Mouse (Mus musculus) midbrain, embryonic 15.5 days (tissue): ENCODE measurements around the gene Sema6d. TPM values are rescaled to one million over a fixed set of nuclear protein-coding genes. Genes with fewer than 3 reads are reported as not detected.

Source experiments
- ATAC-seq: fragments of 200-750 bp; cut with Nextera tagmentation; replicated peaks from 2 replicates; pipeline ENCODE4 v1.8.0; 2017; ENCODE audit warnings: moderate TSS enrichment
- H3K27ac ChIP-seq: fragments of 300-500 bp; sonication (generic); 2 replicates; pipeline ENCODE4 v1.5.1; 2015; ENCODE audit warnings: mild to moderate bottlenecking, inconsistent platforms
- H3K27me3 ChIP-seq: fragments of 300-500 bp; sonication (generic); replicated peaks from 2 replicates; pipeline ENCODE4 v1.6.1; 2015; ENCODE audit warnings: inconsistent platforms
- H3K36me3 ChIP-seq: fragments of 300-500 bp; sonication (generic); replicated peaks from 2 replicates; pipeline ENCODE4 v1.6.1; 2015; ENCODE audit warnings: inconsistent platforms
- H3K4me1 ChIP-seq: fragments of 300-500 bp; sonication (generic); 2 replicates; pipeline ENCODE4 v1.6.1; 2015; ENCODE audit warnings: inconsistent platforms
- H3K4me2 ChIP-seq: fragments of 300-500 bp; sonication (generic); 2 replicates; pipeline ENCODE4 v1.6.1; 2015; ENCODE audit warnings: inconsistent platforms, mild to moderate bottlenecking, moderate library complexity
- H3K4me3 ChIP-seq: fragments of 300-500 bp; sonication (generic); 2 replicates; pipeline ENCODE4 v1.5.1; 2015; ENCODE audit warnings: mild to moderate bottlenecking, inconsistent platforms
- H3K9ac ChIP-seq: fragments of 300-500 bp; sonication (generic); 2 replicates; pipeline ENCODE4 v1.6.1; 2015; ENCODE audit warnings: mild to moderate bottlenecking, inconsistent platforms
- H3K9me3 ChIP-seq: fragments of 300-500 bp; sonication (generic); 2 replicates; pipeline ENCODE4 v1.6.1; 2016; ENCODE audit warnings: inconsistent platforms
- WGBS: fragments of 180-500 bp; shearing (Covaris S2); methylation state at CpG from one replicate; pipeline ENCODE4 v1.1.7; 2015; ENCODE audit warnings: mixed read lengths; 5-methylcytosine and 5-hydroxymethylcytosine counted together
- polyA plus RNA-seq: library from polyadenylated mRNA; unstranded; fragments of >200 nt; fragmentation: Nextera tagmentation; extraction: Ambion mirVana; gene quantifications from 2 replicates; pipeline ENCODE4 v1.2.1, GENCODE M21; 2015

Gene Sema6d
- polyA plus RNA-seq, 1 experiment from 2014 or later, result 34.7 TPM

GRCm38 (mm10) chr2:124420170-124420825 lies 330.5 kb downstream of the Sema6d start:
- Histone ChIP-seq H3K36me3 (no peaks in the 10 kb centered on the region), H3K9me3 (no peaks in the 10 kb centered on the region), H3K4me2 (no peak overlapping the region), H3K27ac (no peak overlapping the region), H3K9ac (no peak overlapping the region), H3K4me3 (no peak overlapping the region), H3K4me1 (no peaks in the 10 kb centered on the region), H3K27me3 (no peaks in the 10 kb centered on the region)
- ATAC-seq, result no peak
- WGBS, result 63% methylated on average over 1 of the region's 1 CpGs

GRCm38 (mm10) chr2:124429744-124430143 lies 340.0 kb downstream of the Sema6d start:
- 80% methylated on average over 5 of the region's 5 CpGs for WGBS
- H3K4me3 ChIP-seq, result no peak overlapping the region
- H3K36me3 ChIP-seq, result no peaks in the 10 kb centered on the region
- ATAC-seq, result no peak
- no peak overlapping the region for H3K27ac ChIP-seq
- H3K4me2 ChIP-seq, result no peak overlapping the region
- no peaks in the 10 kb centered on the region for H3K4me1 ChIP-seq
- H3K9me3 ChIP-seq, result no peaks in the 10 kb centered on the region
- H3K9ac ChIP-seq, result no peak overlapping the region
- H3K27me3 ChIP-seq, result no peaks in the 10 kb centered on the region

- Histone ChIP-seq H3K36me3 (no peaks in the 10 kb centered on the region), H3K4me3 (no peak overlapping the region), H3K9ac (no peak overlapping the region), H3K4me1 (peaks cover 3% of the 10 kb centered on the region; the same call in 1 of the 2 replicates), H3K27me3 (no peaks in the 10 kb centered on the region), H3K9me3 (no peaks in the 10 kb centered on the region), H3K4me2 (no peak overlapping the region), H3K27ac (no peak overlapping the region)
- ATAC-seq, result no peak
- 96% methylated on average over 3 of the region's 3 CpGs for WGBS
Measured at GRCm38 (mm10) chr2:124430708-124431107, 340.9 kb downstream of the Sema6d start.

- Histone ChIP-seq H3K4me2 (no peak overlapping the region), H3K27ac (no peak overlapping the region), H3K4me1 (peaks cover 4% of the 10 kb centered on the region; the same call in 1 of the 2 replicates), H3K4me3 (no peak overlapping the region), H3K27me3 (no peaks in the 10 kb centered on the region), H3K9ac (no peak overlapping the region), H3K36me3 (no peaks in the 10 kb centered on the region), H3K9me3 (no peaks in the 10 kb centered on the region)
- no peak for ATAC-seq
- WGBS, result 73% methylated on average over 12 of the region's 12 CpGs
Measured at GRCm38 (mm10) chr2:124435382-124436002, 345.7 kb downstream of the Sema6d start.

- no peak for ATAC-seq
- Histone ChIP-seq H3K9me3 (no peaks in the 10 kb centered on the region), H3K9ac (no peak overlapping the region), H3K36me3 (no peaks in the 10 kb centered on the region), H3K27ac (no peak overlapping the region), H3K4me2 (no peak overlapping the region), H3K27me3 (no peaks in the 10 kb centered on the region), H3K4me3 (no peak overlapping the region), H3K4me1 (peaks cover 4% of the 10 kb centered on the region; the same call in 1 of the 2 replicates)
- WGBS, result 75% methylated on average over 8 of the region's 8 CpGs
Measured at GRCm38 (mm10) chr2:124436704-124437103, 346.9 kb downstream of the Sema6d start.

GRCm38 (mm10) chr2:124444199-124444598 lies 354.4 kb downstream of the Sema6d start:
- H3K27ac ChIP-seq, result no peak overlapping the region
- no peaks in the 10 kb centered on the region for H3K9me3 ChIP-seq
- WGBS, result 94% methylated on average over 2 of the region's 2 CpGs
- H3K36me3 ChIP-seq, result no peaks in the 10 kb centered on the region
- H3K4me3 ChIP-seq, result no peak overlapping the region
- no peak for ATAC-seq
- no peak overlapping the region for H3K4me2 ChIP-seq
- H3K27me3 ChIP-seq, result no peaks in the 10 kb centered on the region
- no peaks in the 10 kb centered on the region for H3K4me1 ChIP-seq
- H3K9ac ChIP-seq, result no peak overlapping the region

GRCm38 (mm10) chr2:124455881-124456280 lies 366.1 kb downstream of the Sema6d start:
- Histone ChIP-seq H3K27ac (no peak overlapping the region), H3K4me2 (no peak overlapping the region), H3K9ac (no peak overlapping the region), H3K36me3 (no peaks in the 10 kb centered on the region), H3K9me3 (no peaks in the 10 kb centered on the region), H3K4me1 (no peaks in the 10 kb centered on the region), H3K4me3 (no peak overlapping the region), H3K27me3 (no peaks in the 10 kb centered on the region; the same call in 1 of the 2 replicates)
- no peak for ATAC-seq
- WGBS, result 80% methylated on average over 2 of the region's 2 CpGs

- no peak for ATAC-seq
- no peaks in the 10 kb centered on the region; the same call in 1 of the 2 replicates for H3K27me3 ChIP-seq
Measured at GRCm38 (mm10) chr2:124456999-124457398, 367.2 kb downstream of the Sema6d start.

GRCm38 (mm10) chr2:124458028-124458427 lies 368.3 kb downstream of the Sema6d start:
- ATAC-seq, result no peak
- WGBS, result 68% methylated on average over 2 of the region's 2 CpGs

More at GRCm38 (mm10) chr2:124456999-124457398, 367.2 kb downstream of the Sema6d start:
- Histone ChIP-seq H3K4me3 (no peak overlapping the region), H3K9ac (no peak overlapping the region), H3K4me2 (no peak overlapping the region), H3K36me3 (no peaks in the 10 kb centered on the region), H3K27ac (no peak overlapping the region), H3K9me3 (no peaks in the 10 kb centered on the region), H3K4me1 (no peaks in the 10 kb centered on the region)
- WGBS, result 97% methylated on average over 4 of the region's 4 CpGs

GRCm38 (mm10) chr2:124460956-124461355 lies 371.2 kb downstream of the Sema6d start:
- Histone ChIP-seq H3K27ac (no peak overlapping the region), H3K4me2 (no peak overlapping the region), H3K4me3 (no peak overlapping the region), H3K27me3 (peaks cover 13% of the 10 kb centered on the region), H3K4me1 (no peaks in the 10 kb centered on the region), H3K9ac (no peak overlapping the region), H3K36me3 (no peaks in the 10 kb centered on the region), H3K9me3 (no peaks in the 10 kb centered on the region)
- WGBS, result 70% methylated on average over 2 of the region's 2 CpGs
- ATAC-seq, result no peak

More at GRCm38 (mm10) chr2:124458028-124458427, 368.3 kb downstream of the Sema6d start:
- H3K4me2 ChIP-seq, result no peak overlapping the region
- H3K9ac ChIP-seq, result no peak overlapping the region
- no peak overlapping the region for H3K27ac ChIP-seq
- no peak overlapping the region for H3K4me3 ChIP-seq
- no peaks in the 10 kb centered on the region for H3K4me1 ChIP-seq
- H3K36me3 ChIP-seq, result no peaks in the 10 kb centered on the region
- no peaks in the 10 kb centered on the region; the same call in 1 of the 2 replicates for H3K27me3 ChIP-seq
- H3K9me3 ChIP-seq, result no peaks in the 10 kb centered on the region

- Histone ChIP-seq H3K27me3 (peaks cover 17% of the 10 kb centered on the region), H3K27ac (no peak overlapping the region), H3K36me3 (no peaks in the 10 kb centered on the region), H3K9me3 (no peaks in the 10 kb centered on the region), H3K9ac (no peak overlapping the region), H3K4me1 (no peaks in the 10 kb centered on the region), H3K4me3 (no peak overlapping the region), H3K4me2 (no peak overlapping the region)
- no peak for ATAC-seq
- WGBS, result 62% methylated on average over 3 of the region's 3 CpGs
Measured at GRCm38 (mm10) chr2:124461378-124461851, 371.6 kb downstream of the Sema6d start.

GRCm38 (mm10) chr2:124465004-124465946 lies 375.5 kb downstream of the Sema6d start:
- Histone ChIP-seq H3K4me3 (no peak overlapping the region), H3K9me3 (no peaks in the 10 kb centered on the region), H3K4me1 (peaks cover 3% of the 10 kb centered on the region; the same call in 1 of the 2 replicates), H3K27me3 (peaks cover 18% of the 10 kb centered on the region), H3K27ac (no peak overlapping the region), H3K9ac (no peak overlapping the region), H3K36me3 (no peaks in the 10 kb centered on the region), H3K4me2 (no peak overlapping the region)
- ATAC-seq, result no peak
- WGBS, result 53% methylated on average over 8 of the region's 8 CpGs
